Mouse (Mus musculus) cerebellum, adult 2 months (tissue): Measurements from ENCODE around the gene Syt17.

Source experiments
- CTCF ChIP-seq: fragments of 200-500 bp; IDR thresholded peaks from 2 replicates; pipeline ENCODE4 v1.5.1; 2011; ENCODE audit warnings: low read depth, mild to moderate bottlenecking, control low read depth, low read length, moderate library complexity, borderline replicate concordance; ENCODE audit not compliant: insufficient read depth
- POLR2A ChIP-seq: fragments of 200-500 bp; IDR thresholded peaks from 2 replicates; pipeline ENCODE4 v1.6.1; 2011; ENCODE audit warnings: low read length, control low read depth, borderline replicate concordance; ENCODE audit not compliant: insufficient read depth

- no peak for TF ChIP-seq CTCF
- TF ChIP-seq POLR2A = no peak
Observed at GRCm38 (mm10) chr7:118428937-118429336, 19.1 kb downstream of the Syt17 start.
